Mouse (Mus musculus): ENCODE data around the gene Pigc. TPM values are rescaled to one million over a fixed set of nuclear protein-coding genes. Genes with fewer than 3 reads are reported as not detected.

Gene Pigc
- polyA plus RNA-seq, 1 experiment from 2014 or later, result 35.7 TPM

DNA sequence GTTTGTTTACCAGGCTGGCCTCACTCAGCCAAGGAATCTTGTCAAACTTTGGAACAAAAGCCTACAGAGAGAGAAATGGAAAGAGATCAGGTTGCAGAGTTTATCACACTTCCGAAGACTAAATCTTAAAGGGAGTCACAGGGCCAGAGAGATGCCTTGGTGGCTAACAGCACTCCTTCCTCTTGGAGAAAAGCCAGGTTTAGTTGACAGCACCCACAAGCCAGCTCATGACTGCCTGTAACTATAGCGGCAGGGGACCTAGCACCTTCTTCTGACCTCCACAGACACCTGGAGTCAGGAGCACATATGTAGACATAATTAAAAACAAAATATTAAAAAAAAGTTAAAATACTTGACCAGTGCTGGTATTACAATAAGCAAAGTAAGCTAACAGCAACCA, 1.1 kb upstream of the Pigc start:
- DNase-seq (ENCODE audit: low spot score, missing footprints), result no peak
- ATAC-seq (ENCODE audit: low FRiP score), result no peak
- peaks cover 6% of the 10 kb centered on the region; the same call in 1 of the 2 replicates for H3K4me1 ChIP-seq (ENCODE audit: control insufficient read depth, insufficient read depth, low read length)
- no peak overlapping the region for H3K27ac ChIP-seq (ENCODE audit: low read depth, low read length)
- H3K9me3 ChIP-seq (ENCODE audit: control insufficient read depth, low read length), result no peaks in the 10 kb centered on the region
- no peak overlapping the region for H3K4me3 ChIP-seq (ENCODE audit: low read depth, low read length)
- H3K27me3 ChIP-seq (ENCODE audit: control insufficient read depth, insufficient read depth, low read length), result no peaks in the 10 kb centered on the region
- no peaks in the 10 kb centered on the region for H3K36me3 ChIP-seq (ENCODE audit: control insufficient read depth, insufficient read depth, low read length)
- no peak overlapping the region for H3K9ac ChIP-seq (ENCODE audit: low read length)
- 84% methylated on average over 2 of the region's 2 CpGs for WGBS
- no peak overlapping the region for H3K4me2 ChIP-seq

DNA sequence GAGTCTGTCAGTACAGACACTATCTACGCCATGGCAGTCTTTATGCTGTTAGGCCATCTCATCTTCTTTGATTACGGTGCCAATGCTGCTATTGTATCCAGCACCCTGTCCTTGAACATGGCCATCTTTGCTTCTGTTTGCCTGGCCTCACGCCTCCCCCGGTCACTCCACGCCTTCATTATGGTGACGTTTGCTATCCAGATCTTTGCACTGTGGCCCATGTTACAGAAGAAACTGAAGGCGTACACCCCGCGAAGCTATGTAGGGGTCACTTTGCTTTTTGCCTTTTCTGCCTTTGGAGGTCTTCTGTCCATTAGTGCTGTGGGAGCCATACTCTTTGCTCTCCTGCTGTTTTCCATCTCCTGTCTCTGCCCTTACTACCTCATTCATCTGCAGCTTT, 1.9 kb downstream of the Pigc start:
- 95% methylated on average over 9 of the region's 9 CpGs for WGBS
- no peak overlapping the region for H3K4me3 ChIP-seq (ENCODE audit: low read depth, low read length)
- H3K9ac ChIP-seq (ENCODE audit: low read length), result no peak overlapping the region
- H3K4me1 ChIP-seq (ENCODE audit: control insufficient read depth, insufficient read depth, low read length), result peaks cover 6% of the 10 kb centered on the region; the same call in 1 of the 2 replicates
- no peaks in the 10 kb centered on the region for H3K27me3 ChIP-seq (ENCODE audit: control insufficient read depth, insufficient read depth, low read length)
- H3K36me3 ChIP-seq (ENCODE audit: control insufficient read depth, insufficient read depth, low read length), result no peaks in the 10 kb centered on the region
- no peak overlapping the region for H3K4me2 ChIP-seq
- DNase-seq (ENCODE audit: low spot score, missing footprints) (no peak), ATAC-seq (ENCODE audit: low FRiP score) (no peak)
- no peak overlapping the region for H3K27ac ChIP-seq (ENCODE audit: low read depth, low read length)
- no peaks in the 10 kb centered on the region for H3K9me3 ChIP-seq (ENCODE audit: control insufficient read depth, low read length)

DNA sequence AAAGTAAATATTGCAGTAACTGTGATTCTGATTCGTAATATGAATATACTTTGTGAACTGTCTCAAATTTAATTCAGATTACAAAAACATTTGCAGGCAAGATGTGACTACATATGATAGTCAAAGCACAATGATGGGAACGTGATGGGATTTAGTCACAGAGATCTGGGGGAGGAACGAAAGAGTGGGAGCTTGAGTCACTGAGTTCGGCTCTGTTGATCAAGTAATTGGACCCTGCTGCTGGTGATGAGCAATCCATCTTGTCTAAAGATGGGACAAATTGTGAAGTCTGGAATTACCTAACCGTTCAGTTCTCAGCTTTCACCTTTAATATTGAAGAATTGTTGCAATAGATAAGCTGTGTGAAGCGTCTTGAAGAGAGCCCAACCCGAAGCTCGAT, 3.2 kb downstream of the Pigc start:
- no peaks in the 10 kb centered on the region for H3K27me3 ChIP-seq (ENCODE audit: control insufficient read depth, insufficient read depth, low read length)
- H3K36me3 ChIP-seq (ENCODE audit: control insufficient read depth, insufficient read depth, low read length), result no peaks in the 10 kb centered on the region
- no peak overlapping the region for H3K9ac ChIP-seq (ENCODE audit: low read length)
- 94% methylated on average over 8 of the region's 8 CpGs for WGBS
- peaks cover 6% of the 10 kb centered on the region; the same call in 1 of the 2 replicates for H3K4me1 ChIP-seq (ENCODE audit: control insufficient read depth, insufficient read depth, low read length)
- no peak overlapping the region for H3K4me2 ChIP-seq
- no peak overlapping the region for H3K27ac ChIP-seq (ENCODE audit: low read depth, low read length)
- no peak overlapping the region for H3K4me3 ChIP-seq (ENCODE audit: low read depth, low read length)
- DNase-seq (ENCODE audit: low spot score, missing footprints), result no peak
- no peak for ATAC-seq (ENCODE audit: low FRiP score)
- no peaks in the 10 kb centered on the region for H3K9me3 ChIP-seq (ENCODE audit: control insufficient read depth, low read length)

DNA sequence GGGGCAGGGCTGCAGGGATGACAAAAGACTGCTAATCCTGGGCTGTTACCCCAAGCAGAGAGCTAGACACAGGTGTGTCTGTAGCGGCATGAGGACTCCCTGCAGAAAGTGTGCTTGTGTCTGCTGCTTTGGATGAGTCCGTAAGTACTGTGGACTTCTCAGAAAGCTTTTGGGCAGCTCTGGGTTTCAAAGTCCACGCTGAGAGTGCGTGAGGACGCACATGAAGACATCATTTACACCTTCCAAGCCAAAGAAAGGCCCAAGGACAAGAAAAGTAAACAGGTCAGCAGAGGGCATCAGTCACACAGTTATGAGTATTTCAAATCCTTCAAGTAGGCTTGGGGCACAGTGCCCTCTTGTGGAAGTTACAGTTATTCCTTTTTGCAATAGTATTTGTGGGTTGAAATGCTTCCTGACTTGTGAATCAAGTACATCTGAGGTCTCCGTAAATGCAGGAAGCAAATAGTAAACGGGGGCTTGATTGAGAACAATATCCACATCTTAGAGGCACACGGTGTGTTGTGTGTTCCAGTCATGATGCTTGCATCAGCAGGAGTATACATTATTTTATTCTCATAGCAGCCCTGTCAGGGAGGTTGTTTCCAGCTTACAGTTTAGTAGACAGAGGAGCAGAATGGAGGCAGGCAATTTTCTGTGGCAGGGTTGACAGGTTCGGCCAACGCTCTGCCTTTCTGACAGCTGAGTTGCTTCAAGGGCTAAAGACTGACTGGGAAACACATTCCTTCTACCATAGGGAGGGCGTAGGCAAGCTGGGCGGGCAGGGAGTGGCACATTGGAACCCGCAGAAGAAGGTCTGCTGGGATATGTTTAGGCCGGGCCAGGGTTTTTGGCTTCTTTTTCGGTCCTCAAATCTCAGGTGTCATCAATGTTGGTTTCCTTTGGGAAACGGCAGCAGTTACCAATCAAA, 7.5 kb downstream of the Pigc start:
- H3K27me3 ChIP-seq (ENCODE audit: control insufficient read depth, insufficient read depth, low read length), result no peaks in the 10 kb centered on the region; the same call in 1 of the 2 replicates
- ATAC-seq (ENCODE audit: low FRiP score) (peak; percentile 80), DNase-seq (ENCODE audit: low spot score, missing footprints) (peak; percentile 94)
- 52% methylated on average over 16 of the region's 16 CpGs for WGBS
- H3K9ac ChIP-seq (ENCODE audit: low read length), result no peak overlapping the region
- H3K9me3 ChIP-seq (ENCODE audit: control insufficient read depth, low read length), result no peaks in the 10 kb centered on the region
- H3K27ac ChIP-seq (ENCODE audit: low read depth, low read length), result no peak overlapping the region
- no peak overlapping the region for H3K4me3 ChIP-seq (ENCODE audit: low read depth, low read length)
- no peaks in the 10 kb centered on the region for H3K36me3 ChIP-seq (ENCODE audit: control insufficient read depth, insufficient read depth, low read length)
- no peak overlapping the region for H3K4me2 ChIP-seq
- H3K4me1 ChIP-seq (ENCODE audit: control insufficient read depth, insufficient read depth, low read length), result no peaks in the 10 kb centered on the region

DNA sequence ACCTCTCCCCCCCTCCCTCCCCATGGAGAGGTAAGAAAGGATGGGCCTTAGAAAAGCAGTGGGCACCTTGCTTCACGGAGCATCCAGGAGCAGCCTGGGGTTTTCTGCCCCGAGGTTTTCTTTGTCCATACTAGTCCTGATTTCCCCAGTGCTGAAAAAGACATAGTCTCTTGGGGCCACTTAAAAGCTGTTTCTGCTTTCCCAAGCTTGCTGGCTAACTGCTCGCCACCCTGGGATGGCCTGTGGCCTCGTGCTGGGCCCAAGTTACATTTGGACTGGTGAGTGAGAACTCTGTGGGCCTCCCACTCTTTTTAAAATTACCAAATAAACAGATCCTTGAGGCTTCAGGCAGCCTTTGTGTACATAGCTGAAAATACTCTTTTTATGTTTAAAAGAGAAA, 8.3 kb downstream of the Pigc start:
- ATAC-seq (ENCODE audit: low FRiP score) (no peak), DNase-seq (ENCODE audit: low spot score, missing footprints) (peak; percentile 44)
- Histone ChIP-seq H3K9me3 (ENCODE audit: control insufficient read depth, low read length) (no peaks in the 10 kb centered on the region), H3K4me3 (ENCODE audit: low read depth, low read length) (no peak overlapping the region), H3K4me2 (no peak overlapping the region), H3K36me3 (ENCODE audit: control insufficient read depth, insufficient read depth, low read length) (no peaks in the 10 kb centered on the region), H3K4me1 (ENCODE audit: control insufficient read depth, insufficient read depth, low read length) (no peaks in the 10 kb centered on the region), H3K9ac (ENCODE audit: low read length) (no peak overlapping the region), H3K27ac (ENCODE audit: low read depth, low read length) (no peak overlapping the region), H3K27me3 (ENCODE audit: control insufficient read depth, insufficient read depth, low read length) (no peaks in the 10 kb centered on the region; the same call in 1 of the 2 replicates)
- WGBS, result 78% methylated on average over 4 of the region's 4 CpGs

DNA sequence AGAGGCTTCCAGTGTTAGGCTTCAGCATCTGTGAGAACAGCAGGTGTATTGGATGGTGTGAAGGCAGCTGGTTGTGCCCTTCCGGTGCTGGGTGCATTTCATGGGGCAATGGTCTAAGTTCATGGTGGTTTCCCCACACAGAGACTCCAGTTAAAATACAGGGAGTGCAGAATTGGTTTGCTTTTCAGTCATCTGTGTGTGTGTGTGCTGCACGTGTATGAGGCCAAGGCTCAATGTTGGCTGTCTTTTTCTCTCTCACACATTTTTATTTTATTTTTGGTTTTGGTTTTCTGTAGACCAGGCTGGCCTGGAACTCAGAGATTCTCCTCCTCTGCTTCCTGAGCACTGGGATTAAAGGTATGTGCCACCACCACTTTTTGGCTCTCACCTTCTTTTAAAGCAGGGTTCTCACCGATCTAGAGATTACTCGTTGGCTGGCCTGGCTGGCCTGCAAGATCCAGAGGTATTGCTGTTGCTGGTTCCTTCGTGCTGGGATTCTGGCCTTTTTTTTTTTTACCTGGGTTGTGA, 9.3 kb downstream of the Pigc start:
- H3K4me1 ChIP-seq (ENCODE audit: control insufficient read depth, insufficient read depth, low read length), result no peaks in the 10 kb centered on the region
- DNase-seq (ENCODE audit: low spot score, missing footprints) (peak; percentile 73), ATAC-seq (ENCODE audit: low FRiP score) (no peak)
- no peak overlapping the region for H3K9ac ChIP-seq (ENCODE audit: low read length)
- no peaks in the 10 kb centered on the region for H3K9me3 ChIP-seq (ENCODE audit: control insufficient read depth, low read length)
- H3K4me3 ChIP-seq (ENCODE audit: low read depth, low read length), result no peak overlapping the region
- no peak overlapping the region for H3K27ac ChIP-seq (ENCODE audit: low read depth, low read length)
- 90% methylated on average over 5 of the region's 5 CpGs for WGBS
- H3K36me3 ChIP-seq (ENCODE audit: control insufficient read depth, insufficient read depth, low read length), result no peaks in the 10 kb centered on the region
- no peak overlapping the region for H3K4me2 ChIP-seq
- no peaks in the 10 kb centered on the region; the same call in 1 of the 2 replicates for H3K27me3 ChIP-seq (ENCODE audit: control insufficient read depth, insufficient read depth, low read length)

DNA sequence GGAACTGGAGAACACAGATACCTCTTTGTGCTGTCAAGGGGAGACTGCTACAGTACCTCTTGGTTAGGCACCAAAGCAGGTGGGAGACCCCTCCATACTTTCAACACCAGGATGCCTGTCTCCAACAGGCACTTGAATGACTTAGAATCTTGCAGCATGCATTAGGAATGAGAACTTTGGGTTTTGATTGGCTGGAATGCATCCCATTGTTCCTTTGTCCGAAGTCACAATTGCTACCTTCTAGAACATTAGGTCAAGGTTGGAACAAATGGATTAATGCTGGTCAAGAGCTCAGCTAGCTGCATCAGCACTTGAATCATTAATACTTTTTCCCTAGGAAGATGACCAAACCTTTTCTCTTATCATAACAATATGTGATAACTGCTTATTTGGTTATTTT, 10.6 kb downstream of the Pigc start, which contains the start of gene 4930558K02Rik:
4930558K02Rik (minus strand) TSS at position 101 of the 400 bp plus-strand sequence.
- H3K4me2 ChIP-seq, result no peak within 1 kb of the TSS
- no peak for ATAC-seq (ENCODE audit: low FRiP score)
- DNase-seq (ENCODE audit: low spot score, missing footprints), result peak; percentile 14
- H3K9ac ChIP-seq (ENCODE audit: low read length), result no peak within 1 kb of the TSS
- WGBS, result 70% methylated on average over 1 of the region's 1 CpGs
- H3K36me3 ChIP-seq (ENCODE audit: control insufficient read depth, insufficient read depth, low read length), result no peaks in the 10 kb centered on the region
- H3K27ac ChIP-seq (ENCODE audit: low read depth, low read length), result no peak within 1 kb of the TSS
- H3K27me3 ChIP-seq (ENCODE audit: control insufficient read depth, insufficient read depth, low read length), result no peaks in the 10 kb centered on the region; the same call in 1 of the 2 replicates
- H3K4me1 ChIP-seq (ENCODE audit: control insufficient read depth, insufficient read depth, low read length), result no peaks in the 10 kb centered on the region
- no peaks in the 10 kb centered on the region for H3K9me3 ChIP-seq (ENCODE audit: control insufficient read depth, low read length)
- no peak within 1 kb of the TSS for H3K4me3 ChIP-seq (ENCODE audit: low read depth, low read length)

DNA sequence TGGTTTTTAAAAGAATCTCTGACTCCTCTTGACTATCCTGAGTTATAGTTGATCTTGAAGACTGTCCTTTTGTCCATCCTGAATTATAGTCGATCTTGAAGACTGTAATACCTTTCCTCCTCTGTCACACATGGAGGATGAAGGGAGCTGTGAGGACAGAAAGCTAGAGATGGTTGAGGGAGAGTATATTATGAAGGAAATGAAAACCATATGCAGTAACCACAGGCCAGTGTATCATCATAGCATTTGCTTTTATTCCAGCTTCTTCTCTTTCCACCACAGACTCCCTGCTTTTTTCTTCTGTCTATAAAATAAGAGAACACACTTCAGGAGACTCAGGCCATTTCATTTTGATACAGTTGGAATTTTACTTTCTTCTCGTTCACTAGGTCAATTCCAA, 11.1 kb downstream of the Pigc start:
- Histone ChIP-seq H3K27me3 (ENCODE audit: control insufficient read depth, insufficient read depth, low read length) (no peaks in the 10 kb centered on the region; the same call in 1 of the 2 replicates), H3K9me3 (ENCODE audit: control insufficient read depth, low read length) (no peaks in the 10 kb centered on the region), H3K4me1 (ENCODE audit: control insufficient read depth, insufficient read depth, low read length) (no peaks in the 10 kb centered on the region), H3K9ac (ENCODE audit: low read length) (no peak overlapping the region), H3K4me2 (no peak overlapping the region), H3K36me3 (ENCODE audit: control insufficient read depth, insufficient read depth, low read length) (no peaks in the 10 kb centered on the region), H3K27ac (ENCODE audit: low read depth, low read length) (no peak overlapping the region), H3K4me3 (ENCODE audit: low read depth, low read length) (no peak overlapping the region)
- 78% methylated on average over 2 of the region's 2 CpGs for WGBS
- no peak for ATAC-seq (ENCODE audit: low FRiP score)
- DNase-seq (ENCODE audit: low spot score, missing footprints), result peak; percentile 77

DNA sequence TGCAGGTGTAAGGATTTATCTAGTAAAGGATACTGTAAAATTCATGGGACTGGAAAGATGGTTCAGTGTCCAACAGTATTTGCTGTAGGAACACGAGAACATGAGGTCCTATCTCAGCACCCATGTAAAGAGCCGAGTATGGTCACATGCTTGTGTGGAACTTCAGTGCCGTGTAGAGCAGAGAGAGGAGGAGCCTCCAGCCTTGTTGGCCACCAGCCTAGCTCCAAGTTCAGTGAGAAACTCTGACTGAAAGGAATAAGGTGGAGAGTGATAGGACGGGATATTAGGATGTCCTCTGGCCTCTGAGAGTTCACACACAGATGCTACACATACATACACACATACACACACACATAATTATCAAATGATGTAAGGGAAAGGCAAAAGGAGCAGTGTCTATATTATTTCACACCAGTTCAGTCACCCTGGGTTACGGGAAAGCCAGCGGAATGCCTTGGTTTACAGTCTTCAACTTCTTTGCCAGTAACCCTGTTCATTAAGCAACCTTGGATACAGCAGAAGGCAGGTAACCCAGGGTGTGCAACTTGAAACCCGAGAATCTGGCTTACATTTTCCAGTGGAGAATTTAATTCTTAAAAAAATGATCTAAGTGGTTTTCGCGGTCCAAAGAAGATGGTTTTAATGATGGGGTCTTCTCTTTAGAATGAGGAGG, 11.8 kb downstream of the Pigc start:
- no peak overlapping the region for H3K9ac ChIP-seq (ENCODE audit: low read length)
- H3K4me1 ChIP-seq (ENCODE audit: control insufficient read depth, insufficient read depth, low read length), result no peaks in the 10 kb centered on the region
- 85% methylated on average over 9 of the region's 9 CpGs for WGBS
- no peak for ATAC-seq (ENCODE audit: low FRiP score)
- no peaks in the 10 kb centered on the region for H3K9me3 ChIP-seq (ENCODE audit: control insufficient read depth, low read length)
- no peak overlapping the region for H3K27ac ChIP-seq (ENCODE audit: low read depth, low read length)
- peak; percentile 17 for DNase-seq (ENCODE audit: low spot score, missing footprints)
- no peak overlapping the region for H3K4me2 ChIP-seq
- no peak overlapping the region for H3K4me3 ChIP-seq (ENCODE audit: low read depth, low read length)
- H3K36me3 ChIP-seq (ENCODE audit: control insufficient read depth, insufficient read depth, low read length), result no peaks in the 10 kb centered on the region
- H3K27me3 ChIP-seq (ENCODE audit: control insufficient read depth, insufficient read depth, low read length), result no peaks in the 10 kb centered on the region; the same call in 1 of the 2 replicates
